Mouse (Mus musculus) bone marrow, adult 2 months (tissue): ENCODE data around the gene Noxa1.

Experiments
- CTCF ChIP-seq: fragments of 200-500 bp; IDR thresholded peaks from 2 replicates; pipeline ENCODE4 v1.5.1; 2011; ENCODE audit warnings: low read length, control low read depth; ENCODE audit not compliant: control insufficient read depth, insufficient read depth
- POLR2A ChIP-seq: fragments of 200-500 bp; IDR thresholded peaks from 2 replicates; pipeline ENCODE4 v1.6.1; 2011; ENCODE audit warnings: low read depth, mild to moderate bottlenecking, control low read depth, low read length, borderline replicate concordance; ENCODE audit not compliant: control insufficient read depth

DNA sequence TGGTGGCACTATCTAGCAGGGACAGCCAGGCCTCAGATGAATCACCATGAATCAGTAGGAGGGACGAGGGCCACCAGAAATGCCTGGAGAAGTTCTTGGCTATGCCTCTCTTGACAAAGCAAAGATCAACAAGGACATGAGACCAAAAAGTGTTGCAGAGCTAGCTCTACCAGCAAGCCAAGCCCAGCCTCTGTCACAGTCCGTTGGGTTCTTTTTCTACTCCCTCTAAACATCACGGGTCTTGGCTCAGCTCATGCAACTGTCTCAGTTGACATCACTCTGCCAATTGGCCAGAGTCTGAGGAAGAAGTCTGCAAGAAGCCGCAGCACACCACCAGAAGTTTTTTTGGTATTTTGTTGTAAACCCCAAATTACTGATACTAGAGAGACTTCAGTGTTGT lies 19.4 kb downstream of the Noxa1 start:
- TF ChIP-seq CTCF (no peak), POLR2A (no peak)
